Mouse (Mus musculus) adrenal gland, postnatal 36 days (tissue): ENCODE measurements around the gene Fdps. TPM values are rescaled to one million over a fixed set of nuclear protein-coding genes. Genes with fewer than 3 reads are reported as not detected.

ENCODE experiments used
- DNase-seq, 2 experiments: peaks; one replicate each; pipeline ENCODE4 v3.0.0; 2021; ENCODE audit warnings: mixed read lengths in 1 of 2
- long read RNA-seq, 2 experiments: library from polyadenylated mRNA; stranded (forward); transcript quantifications; one replicate each; pipeline ENCODE4 v2.0.0; 2021; ENCODE audit warnings: borderline sequencing depth in 2 of 2
- total RNA-seq, 2 experiments: library from RNA; stranded (reverse); gene quantifications; 2 replicates each; pipeline ENCODE4 v1.2.3; 2021

Gene Fdps
- 100 to 1,000 TPM; 353 to 497 TPM for total RNA-seq
- long read RNA-seq, experiment 1, transcript Fdps-201 (10 exons, 1,237 nt), result major isoform, 555 of 864 reads
- long read RNA-seq, experiment 1, transcript Fdps-203 (11 exons, 1,382 nt), result minor isoform, 168 of 864 reads
- long read RNA-seq, experiment 1, transcript Fdps-205 (1 exons, 2,953 nt), result minor isoform, 5 of 864 reads
- long read RNA-seq, experiment 1, partial matches to known transcripts, result 94 of 864 reads
- long read RNA-seq, experiment 1, other reads (novel, unspliced or antisense), result 42 of 864 reads
- long read RNA-seq, experiment 2, transcript Fdps-203 (11 exons, 1,382 nt), result minor isoform, 15 of 123 reads
- long read RNA-seq, experiment 2, transcript Fdps-201 (10 exons, 1,237 nt), result major isoform, 92 of 123 reads
- long read RNA-seq, experiment 2, partial matches to known transcripts, result 8 of 123 reads
- long read RNA-seq, experiment 2, other reads (novel, unspliced or antisense), result 7 of 123 reads

DNA sequence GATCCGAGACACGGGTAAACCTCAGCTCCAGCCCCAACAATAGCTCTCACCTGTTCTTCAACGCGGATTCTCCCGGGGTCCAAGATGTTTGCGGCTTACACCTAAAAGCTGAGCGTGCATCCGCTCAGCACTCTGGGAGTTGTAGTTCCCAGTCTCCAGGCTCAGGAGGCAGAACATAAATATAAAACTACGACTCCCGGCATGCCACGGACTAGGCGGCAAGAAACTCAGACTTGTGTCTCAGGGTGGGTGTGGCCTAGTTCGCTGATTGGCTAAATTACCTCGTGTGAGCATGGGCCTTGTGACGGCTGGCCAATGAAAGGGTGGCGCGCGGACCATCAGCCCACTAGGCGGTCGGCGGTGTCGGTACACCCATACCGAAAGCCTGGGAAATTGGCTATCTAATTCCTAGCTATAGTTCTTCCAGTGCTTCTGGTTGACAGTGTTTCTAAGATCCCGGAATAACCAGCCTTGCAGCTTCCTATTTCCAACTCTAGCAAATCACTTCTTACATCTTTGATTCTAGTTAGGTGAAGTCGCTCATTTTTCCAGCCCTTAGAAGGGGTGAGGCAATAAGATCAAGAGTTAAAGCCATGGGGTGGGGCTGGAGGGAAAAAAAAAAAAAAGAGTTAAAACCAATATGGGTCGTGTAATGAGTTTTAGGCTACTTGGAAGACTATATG is at the start of gene Fdps:
Gene Fdps, minus strand, starts transcription at position 148 of the 683 bp plus-strand sequence.
- peak; percentile 96 for DNase-seq

DNA sequence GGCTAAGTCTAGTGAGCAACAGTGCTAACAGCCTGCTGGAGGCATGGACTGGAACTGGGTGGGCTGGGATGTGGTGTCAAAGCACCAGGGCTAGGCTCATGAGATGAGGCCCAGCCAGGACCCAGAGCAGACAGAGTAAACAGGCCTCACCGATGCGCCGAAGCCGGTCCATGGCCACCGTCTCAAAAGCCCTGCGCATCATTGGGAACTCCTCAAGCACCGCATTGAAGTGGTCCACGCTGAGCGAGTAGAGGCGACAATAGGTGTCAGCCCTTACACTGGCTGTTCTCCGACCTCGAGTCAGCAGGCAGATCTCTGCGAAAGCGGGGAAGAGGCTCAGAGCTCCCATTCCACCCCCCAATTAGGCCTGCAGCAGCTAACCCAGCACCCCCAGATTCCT is 46.8 kb upstream of the Fdps start:
- no peak for DNase-seq

DNA sequence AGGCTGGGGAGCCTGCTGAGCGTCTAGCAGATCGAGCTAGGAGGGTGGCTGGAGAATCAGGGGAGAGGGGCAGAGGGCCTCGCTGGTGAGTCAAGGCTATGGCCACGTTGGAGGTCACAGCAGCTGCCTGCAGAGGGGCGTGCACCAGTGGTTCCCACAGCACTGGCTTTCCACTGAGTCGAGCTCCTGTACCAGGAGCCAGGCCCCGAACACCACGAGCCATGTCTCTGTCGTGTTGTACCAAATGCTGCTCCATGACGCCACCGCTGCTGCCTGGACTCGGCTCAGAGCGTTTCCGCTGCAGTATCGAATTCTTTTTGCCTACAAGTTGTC is 46.2 kb upstream of the Fdps start:
- DNase-seq, result peak in 1 of 2 experiments; percentile 16

DNA sequence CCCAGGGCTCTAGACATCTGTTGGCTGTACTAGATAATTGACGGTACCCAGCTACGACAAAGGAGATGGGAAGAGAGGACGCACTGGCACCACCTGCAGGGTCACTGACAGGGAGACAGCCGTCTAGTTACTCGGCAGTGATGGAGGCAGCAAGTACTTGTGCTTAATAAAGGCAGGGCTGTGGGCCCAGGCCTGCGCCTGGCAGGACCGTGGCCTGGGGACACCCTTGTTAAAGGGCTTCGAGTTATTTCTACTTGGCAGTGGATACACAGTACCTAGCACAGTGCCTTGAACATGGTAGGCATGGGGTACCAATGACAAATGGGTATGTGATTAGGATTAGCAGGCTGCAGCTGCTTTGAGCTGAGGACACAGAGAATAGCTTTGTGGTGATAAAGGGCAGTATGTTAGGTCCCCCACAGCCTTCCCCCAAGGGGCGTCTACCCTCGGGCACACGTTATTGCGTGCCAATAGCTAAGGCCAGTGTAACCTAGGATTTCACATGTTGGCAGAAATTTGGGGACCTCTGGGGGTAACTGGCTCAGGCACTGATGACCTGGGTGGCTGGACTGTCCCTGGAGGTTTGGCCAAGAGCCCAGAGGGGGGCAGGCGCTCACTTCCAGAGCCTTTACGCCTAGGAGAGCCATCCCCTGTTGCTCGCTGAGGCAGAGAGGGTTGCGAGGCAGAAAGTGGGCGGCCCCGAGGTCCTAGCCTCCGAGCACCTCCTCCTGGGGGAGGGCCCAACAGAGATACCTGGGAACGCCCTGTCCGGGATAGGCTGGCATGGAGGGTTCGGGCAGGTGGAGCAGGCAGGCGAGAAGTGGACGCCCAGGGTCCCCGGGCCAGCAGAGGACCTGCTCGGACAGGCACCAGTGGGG is 45.6 kb upstream of the Fdps start:
- peak; percentile 42 to 48 for DNase-seq

DNA sequence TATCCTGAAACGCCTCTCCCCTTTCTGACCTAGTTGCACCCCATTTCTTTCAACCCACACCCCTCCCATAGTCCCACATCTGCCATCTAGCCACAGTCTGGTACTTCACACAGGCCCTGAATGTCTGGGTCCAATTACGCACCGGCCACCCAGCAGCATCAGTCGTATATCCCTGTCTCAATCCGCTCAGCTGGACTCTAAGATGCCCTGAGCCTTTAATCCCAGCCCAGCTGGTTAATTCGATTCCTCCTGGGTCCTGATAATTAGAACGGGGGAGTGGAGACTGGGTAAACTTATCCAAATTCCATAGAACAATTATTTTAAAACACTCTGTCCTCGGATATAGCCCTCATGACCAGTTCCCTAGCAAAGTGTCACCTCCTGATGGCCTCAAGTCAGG is 43.8 kb upstream of the Fdps start:
- no peak for DNase-seq

DNA sequence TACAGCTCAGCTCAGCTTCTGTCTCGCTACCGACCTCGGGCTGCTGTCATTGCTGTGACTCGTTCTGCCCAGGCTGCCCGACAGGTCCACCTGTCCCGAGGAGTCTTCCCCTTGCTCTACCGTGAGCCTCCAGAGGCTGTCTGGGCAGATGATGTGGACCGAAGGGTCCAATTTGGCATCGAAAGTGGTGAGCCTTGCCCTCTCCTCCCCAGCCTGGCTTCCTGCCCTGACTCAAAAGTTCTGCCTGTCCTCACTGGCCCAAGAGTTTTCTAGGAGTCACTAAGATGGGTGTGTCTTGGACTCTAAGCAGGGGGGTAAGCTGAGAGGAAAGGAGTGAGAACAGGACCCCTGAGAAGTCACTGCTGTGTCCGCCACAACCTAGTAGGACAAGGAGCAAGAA is 43.1 kb upstream of the Fdps start:
- no peak for DNase-seq

DNA sequence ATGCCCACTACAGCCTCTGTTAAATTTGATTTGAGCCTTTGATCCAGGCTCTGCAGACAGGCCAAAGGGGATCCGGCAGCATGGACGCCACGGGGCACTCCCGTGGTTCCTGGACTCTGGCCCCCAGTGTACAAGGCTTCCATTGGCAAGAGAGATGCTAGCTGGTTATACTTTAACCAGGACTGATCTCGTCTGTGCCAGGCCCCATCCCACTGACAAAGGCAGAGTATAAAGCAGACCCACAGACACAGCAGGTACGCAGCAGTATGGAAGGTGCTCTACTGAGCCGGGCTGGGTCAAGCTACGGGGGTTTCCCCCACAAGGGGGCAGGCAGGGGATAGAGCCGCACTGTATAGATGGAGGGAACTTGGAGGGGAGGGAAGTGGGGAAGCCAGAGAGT is 34.6 kb upstream of the Fdps start:
- DNase-seq, result no peak

DNA sequence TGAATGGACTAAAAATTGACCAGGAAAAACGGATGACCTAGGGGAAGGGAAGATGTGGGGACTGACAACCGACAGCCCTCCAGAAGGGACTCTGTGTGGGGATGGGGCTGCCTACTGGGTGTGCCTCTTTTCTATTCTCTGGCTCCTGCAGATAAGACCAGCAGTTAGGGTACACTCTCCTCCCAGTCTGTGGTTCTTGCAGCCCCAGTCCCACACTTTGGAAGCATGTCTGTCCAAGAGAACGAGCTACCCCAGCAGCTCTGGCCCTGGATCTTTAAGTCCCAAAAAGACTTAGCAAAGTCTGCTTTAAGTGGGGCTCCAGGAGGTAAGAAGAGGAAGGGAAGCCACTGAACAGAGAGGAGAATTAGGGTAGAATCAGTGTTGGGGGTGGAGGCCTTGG is 34.2 kb upstream of the Fdps start, which contains the start of gene Pklr:
Gene Pklr, plus strand, starts transcription at position 185 of the 400 bp plus-strand sequence.
- no peak for DNase-seq

DNA sequence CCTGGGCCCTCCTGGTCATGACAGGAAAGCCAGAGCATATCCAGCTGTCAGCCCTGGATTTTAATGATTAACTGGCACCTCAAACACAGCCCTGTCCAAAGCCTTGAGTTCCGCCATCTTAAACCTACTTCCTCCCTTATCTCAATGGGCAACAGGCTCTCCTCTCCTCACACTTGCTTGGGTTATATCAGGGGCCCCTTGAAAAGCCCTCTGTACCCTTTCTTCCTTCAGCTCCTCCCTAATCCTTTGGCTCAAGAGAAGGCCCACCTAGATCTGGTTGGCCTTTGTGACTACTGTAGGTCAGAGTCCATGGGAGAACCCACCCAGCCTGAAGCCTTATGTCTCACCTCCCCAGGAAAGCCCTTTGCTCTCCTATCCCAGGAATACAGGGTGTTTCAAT is 32.0 kb upstream of the Fdps start:
- DNase-seq, result no peak

DNA sequence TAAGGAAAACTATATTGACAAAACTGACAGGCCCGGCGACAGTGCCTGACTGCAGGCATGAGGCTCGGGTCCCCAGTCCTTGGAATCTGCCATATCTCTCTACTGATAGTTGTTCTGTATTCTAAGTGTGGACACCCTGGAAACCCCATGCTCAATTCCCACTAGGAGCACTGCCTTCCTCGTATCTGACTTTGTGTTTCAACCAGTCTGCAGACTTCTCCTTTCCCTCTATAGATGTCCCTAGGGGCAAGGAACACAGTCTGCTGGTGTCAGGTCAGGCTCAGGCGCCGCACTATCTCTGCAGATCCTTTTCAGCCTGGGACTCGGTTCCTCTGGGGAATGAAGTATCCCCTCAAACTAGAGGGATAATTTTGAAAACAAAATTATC is 31.3 kb upstream of the Fdps start:
- DNase-seq, result no peak

DNA sequence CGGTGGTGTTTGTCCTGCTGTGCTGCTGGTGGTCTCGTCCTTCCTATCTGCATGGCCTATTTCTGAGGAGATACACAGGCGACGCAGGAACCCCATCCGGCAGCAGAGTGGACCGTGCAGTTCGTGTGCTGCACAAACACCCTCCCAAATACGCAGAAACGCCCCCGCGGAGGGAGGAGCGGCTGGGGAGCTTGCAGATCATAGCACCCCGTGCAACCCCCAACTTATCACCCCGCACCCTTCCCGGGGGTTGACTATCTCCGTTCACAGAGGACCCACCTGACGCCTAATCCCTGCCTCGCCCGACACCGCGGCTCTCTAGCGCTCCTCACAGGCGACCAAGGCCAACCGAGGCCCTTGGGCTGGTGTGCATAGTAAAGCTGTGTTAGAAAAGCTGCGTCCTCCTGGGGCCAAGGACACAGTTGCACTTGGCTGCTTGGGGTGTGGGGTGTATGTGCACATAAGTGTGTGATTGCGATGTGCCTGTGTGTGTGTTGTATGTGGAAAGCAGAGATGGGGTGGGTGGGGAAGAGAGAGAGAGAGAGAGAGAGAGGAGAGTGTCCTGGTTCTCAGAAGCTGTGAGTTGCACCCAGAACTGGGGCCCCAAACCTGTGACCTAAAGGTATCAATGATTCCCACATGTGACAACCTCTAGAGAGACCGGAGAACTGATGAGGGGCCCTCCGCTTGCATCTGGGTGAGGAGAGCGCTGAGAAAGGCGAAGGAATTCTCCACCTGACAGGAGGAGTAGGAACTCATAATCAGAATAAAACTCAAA is 30.7 kb upstream of the Fdps start:
- peak; percentile 70 to 75 for DNase-seq

DNA sequence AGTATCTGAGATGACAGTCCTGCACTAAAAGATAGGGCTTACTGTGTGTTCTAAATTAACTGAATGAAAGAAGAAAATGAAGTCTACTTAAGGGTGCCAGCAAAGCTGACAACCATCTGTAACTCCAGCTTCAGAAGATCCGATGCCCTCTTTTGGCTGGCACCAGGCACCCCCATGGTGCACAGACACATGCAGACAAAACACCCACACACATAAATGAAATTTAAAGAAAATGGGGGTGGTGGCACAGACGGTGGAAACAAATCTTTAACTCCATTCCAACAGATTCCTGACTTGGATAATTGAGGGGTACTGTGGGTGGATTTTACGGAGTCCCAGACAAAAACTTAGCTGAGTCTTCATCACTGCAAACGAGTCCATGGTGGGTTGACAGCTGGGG is 30.1 kb upstream of the Fdps start:
- no peak for DNase-seq

DNA sequence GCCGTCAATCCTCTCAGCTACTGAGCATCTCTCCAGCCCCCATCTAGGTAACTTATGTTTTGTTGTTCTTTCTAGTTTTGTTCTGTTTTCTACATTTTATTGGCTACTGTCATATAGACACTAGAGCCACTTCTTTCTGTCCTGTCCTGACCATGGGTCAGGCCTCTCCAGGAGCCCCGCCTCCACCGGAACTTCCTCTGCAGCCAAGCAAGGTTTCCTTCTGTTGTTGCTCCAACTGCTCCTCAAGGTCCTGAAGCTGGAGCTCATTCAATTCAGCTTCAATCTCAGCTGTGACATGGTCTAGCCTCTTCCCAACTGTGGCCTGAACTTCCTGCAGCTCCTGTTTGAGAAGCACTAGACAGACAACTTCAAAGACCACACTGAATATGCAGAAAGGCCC is 28.1 kb upstream of the Fdps start:
- peak; percentile 44 to 50 for DNase-seq

DNA sequence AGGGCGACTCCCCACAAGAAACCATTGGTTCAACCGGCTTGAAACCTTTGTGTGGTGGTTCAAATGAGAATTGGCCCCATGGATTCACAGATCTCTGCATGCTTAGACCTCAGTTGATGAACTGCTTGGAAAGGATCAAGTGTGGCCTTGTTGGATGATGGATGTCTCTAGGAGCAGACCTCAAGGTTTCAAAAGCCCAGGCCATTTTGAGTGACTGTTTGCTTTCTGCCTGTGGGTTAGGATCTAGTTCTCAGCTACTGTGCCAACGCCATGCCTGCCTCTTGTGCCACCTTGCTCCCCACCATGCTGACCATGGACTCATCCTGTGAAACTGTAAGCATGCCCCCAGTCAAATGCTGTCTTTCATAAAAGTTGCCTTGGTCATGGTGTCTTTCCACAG is 24.2 kb upstream of the Fdps start:
- DNase-seq, result peak; percentile 15 to 25

DNA sequence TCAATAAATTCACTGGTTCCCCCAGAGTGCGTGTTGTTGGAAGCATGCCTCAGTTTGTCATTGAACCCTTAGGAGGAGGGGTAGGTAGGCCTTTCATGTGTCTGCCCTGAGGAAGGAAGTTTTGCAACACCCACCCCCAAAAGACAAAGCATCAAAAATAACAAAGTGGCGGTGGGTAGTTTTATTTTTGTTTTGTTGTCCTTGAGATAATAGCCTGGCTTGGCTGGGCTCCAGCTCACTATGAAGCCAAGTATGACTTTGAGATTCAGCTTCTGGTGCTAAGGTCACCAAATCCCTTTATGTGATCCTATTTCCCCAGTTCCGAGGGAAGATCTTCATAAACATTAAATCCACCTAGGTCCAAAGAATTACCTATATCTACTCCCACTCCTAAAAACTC is 22.5 kb upstream of the Fdps start:
- peak; percentile 73 to 80 for DNase-seq

DNA sequence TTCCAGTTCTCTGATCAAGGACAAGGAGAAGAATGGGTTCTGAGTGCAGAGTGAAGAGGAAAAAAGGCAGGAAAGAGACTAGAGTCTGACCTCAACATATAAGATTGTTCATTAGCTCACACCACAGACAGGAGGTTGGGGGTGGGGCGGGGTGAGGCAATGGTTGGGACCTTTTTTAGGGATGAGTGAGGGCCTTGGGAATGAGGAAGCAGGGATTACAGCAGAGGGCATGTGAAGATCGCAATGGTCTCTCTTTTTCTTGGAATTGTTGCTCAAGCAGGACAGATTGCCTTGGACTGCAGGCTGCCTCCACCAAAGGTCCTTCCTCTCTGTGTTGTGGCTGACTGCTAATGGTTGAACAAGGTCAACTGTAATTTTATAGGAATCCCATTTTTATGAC is 21.6 kb upstream of the Fdps start:
- DNase-seq, result peak; percentile 71 to 78

DNA sequence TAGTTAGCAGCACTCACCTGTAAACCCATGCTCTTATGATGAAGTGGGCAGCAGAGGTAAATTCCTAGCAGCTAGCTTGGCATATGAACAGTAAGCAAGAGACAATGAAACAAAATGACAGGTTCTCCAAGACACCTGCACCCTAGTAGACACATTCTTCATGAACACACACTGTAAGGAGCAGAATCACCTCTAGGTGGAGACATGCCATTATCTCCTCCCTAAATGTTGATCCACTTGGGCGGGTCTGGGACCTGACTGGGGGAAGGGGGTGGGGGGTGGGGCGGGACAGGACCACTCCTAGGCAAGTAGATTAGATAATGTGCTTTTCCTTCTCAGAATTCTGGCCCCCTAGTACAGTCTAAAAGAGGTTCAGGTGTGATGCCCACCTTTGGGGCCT is 13.8 kb upstream of the Fdps start:
- DNase-seq, result peak in 1 of 2 experiments; percentile 49

DNA sequence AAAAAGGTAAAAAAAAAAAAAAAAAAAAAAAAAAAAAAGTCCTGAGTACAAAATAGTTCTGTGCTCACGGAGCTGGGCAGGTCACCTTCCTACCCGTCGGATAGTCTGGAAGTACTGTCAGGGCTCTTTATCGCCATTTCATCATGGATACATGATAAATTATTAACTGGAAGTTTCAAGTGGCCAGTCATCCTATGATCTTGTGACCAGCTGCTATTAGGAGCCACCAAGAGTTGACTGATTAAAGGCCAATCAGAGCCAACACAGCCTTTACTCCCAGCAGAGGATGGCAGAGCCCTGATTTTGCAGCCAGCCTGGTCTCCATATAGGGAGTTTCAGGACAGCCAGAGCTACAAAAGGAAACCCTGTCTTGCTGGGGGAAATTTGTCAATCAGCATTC is 11.3 kb upstream of the Fdps start:
- no peak for DNase-seq

DNA sequence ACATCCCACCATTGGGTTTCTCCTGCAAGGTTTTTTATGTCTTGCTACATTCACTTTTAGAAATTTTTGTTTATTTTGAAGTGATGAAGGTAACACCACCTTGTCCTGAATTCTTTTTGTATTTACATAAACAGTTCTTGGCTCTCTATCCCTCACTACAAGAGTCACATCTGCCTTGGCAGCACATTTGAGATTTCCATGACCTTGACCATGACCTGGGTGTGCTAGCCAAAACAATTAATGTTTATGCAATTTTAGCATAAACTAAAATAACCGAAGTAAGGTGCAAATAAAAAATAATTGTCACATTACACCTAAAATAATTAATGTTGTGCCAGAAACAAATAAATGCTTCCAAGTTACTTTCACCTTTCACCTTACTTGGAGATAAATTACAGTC is 6.4 kb upstream of the Fdps start:
- DNase-seq, result peak; percentile 40 to 42

DNA sequence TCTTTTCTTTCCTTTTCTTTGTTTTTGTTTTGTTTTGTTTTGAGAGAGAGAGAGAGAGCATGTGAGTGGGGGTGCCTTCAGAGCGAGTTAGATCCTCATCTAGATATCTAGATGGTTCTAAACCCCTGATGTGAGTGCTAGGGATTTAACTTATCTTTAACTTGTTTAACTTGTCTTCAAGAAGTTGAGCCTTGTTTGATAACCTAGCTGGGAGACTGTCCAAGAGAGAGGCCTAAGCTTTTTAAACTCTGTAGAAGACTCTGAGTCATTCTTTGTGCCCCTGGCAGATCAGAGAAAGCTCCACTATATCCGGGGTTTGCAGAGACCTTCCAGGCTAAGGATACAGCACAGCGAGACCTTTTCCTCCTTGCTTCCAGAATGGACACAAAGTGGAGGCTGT is 5.8 kb upstream of the Fdps start:
- DNase-seq, result no peak

DNA sequence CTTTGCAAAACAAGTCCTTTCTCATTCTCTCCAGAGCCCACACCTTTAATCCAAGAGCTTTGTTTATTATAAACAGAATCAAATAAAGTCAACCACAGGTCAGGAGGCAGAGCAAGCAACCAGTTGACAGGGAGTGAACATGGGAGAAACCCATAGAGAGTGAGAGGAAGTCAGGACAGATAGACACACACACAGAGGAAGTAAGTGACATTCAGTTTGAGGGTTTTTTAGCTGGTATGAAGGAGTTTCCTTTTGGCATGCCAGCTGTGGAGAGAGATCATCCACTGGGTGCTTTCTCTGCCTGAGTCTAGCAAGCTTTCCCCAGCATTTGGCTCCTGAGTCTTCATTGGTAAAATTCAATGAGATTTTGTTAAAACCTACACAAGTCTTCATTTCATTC is 5.1 kb upstream of the Fdps start:
- DNase-seq, result no peak

DNA sequence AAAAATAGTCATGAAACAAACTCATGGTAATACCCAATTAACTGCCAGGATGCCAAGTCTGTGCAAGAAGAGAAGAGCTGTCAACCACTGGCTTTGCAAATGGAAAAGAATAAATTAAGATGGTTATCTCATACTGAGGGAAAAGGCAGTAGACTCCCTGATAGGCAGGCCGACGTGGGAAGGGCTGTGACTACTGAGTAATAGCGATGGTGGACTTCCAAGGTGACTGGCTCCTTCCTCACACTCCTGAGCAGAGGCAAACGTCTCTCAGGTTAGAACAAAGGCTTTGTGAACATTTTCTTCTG is 1.5 kb upstream of the Fdps start:
- DNase-seq, result no peak
